Mouse (Mus musculus): Measurements from ENCODE around the gene Saysd1. TPM values are rescaled to one million over a fixed set of nuclear protein-coding genes. Genes with fewer than 3 reads are reported as not detected.
"Not testable (repeated sequence)": the region's sequence is repeated elsewhere in the genome, so short reads cannot be mapped to it uniquely, and the experiment has no call there.

The Saysd1 gene
- polyA plus RNA-seq, 1 experiment from 2014 or later, result 15.4 TPM

DNA sequence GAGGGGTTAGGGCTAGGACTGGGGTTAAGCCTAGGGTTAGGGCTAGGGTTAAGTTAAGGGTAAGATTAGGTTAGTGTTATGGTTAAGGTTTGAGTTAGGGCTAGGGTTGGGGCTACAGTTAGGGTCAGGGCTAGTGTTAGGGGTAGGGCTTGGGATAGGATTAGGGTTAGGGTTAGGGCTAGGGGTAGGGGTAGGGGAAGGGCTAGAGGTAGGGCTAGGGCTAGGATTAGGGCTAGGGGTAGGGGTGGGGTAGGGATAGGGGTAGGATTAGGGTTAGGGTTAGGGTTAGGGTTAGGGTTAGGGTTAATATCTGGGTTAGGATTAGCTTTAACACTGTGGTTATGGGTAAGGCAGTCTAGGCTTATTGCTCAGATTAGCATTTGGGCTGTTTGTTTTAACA, 73.6 kb downstream of the Saysd1 start:
- H3K27ac ChIP-seq (replicated peaks), result no peak overlapping the region
- no peaks in the 10 kb centered on the region for H3K9me3 ChIP-seq
- no peak overlapping the region for H3K9ac ChIP-seq (replicated peaks)
- no peaks in the 10 kb centered on the region for H3K36me3 ChIP-seq
- H3K4me2 ChIP-seq (replicated peaks), result no peak overlapping the region
- no peak for ATAC-seq (replicated peaks)
- peaks cover 4% of the 10 kb centered on the region for H3K4me1 ChIP-seq
- no peaks in the 10 kb centered on the region for H3K27me3 ChIP-seq
- H3K4me3 ChIP-seq, result no peak overlapping the region

DNA sequence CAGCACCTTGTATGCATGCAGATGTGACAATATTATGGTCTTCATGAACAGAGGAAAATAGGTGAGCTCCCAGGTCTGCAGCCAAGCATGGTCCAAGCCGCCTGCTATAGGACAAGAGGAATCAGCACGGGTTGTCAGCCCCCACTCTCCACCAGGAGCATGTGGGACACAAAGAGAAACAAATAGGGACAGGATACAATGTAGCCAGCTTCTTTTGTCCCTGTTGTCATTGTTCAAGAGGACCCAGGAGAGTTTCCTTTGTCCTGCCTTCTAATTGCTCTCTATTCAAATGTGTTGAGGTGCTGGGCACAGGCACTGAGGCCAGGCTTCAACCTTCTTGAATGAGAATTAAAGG, 89.9 kb downstream of the Saysd1 start:
- ATAC-seq (replicated peaks), result peak; percentile 45
- peaks cover 9% of the 10 kb centered on the region for H3K4me1 ChIP-seq
- no peak overlapping the region for H3K4me2 ChIP-seq (replicated peaks)
- 12% methylated on average over 2 of the region's 2 CpGs for WGBS
- no peak overlapping the region for H3K9ac ChIP-seq (replicated peaks)
- H3K36me3 ChIP-seq, result no peaks in the 10 kb centered on the region
- H3K27ac ChIP-seq (replicated peaks), result peak overlapping the region; percentile 75
- no peaks in the 10 kb centered on the region for H3K27me3 ChIP-seq
- no peaks in the 10 kb centered on the region for H3K9me3 ChIP-seq
- H3K4me3 ChIP-seq, result no peak overlapping the region

DNA sequence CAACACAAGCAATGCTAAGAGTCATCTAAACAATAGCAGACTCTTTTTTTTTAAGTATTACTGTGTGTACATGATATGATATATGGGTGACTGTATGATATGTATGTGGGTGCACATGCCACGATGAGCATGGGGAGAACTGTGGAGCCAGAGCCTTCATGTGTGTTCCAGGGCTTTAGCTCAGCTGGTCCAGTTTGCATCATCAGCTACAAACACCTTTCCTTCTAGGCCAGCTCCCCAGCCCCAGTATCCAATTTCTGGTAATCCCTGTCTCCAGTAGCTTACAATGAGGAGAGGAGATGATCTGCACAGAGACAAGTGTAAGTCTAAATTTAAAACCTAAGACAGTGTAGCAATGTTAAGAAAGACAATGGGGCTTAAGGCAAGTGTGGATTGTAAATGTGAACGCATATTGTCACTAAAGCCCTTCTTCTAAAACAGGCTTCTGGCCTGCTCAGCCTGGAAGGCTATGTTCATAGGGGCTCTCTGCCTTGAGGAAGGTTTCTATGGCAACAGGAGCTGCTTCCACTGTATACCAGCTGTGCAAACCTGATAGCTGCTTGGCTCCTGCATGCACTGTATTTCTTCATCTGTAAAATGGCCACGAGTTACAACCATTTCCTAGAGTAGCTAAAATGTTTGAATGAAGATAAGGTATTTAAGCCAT, 90.4 kb downstream of the Saysd1 start:
- WGBS, result 32% methylated on average over 3 of the region's 3 CpGs
- 0 out of 2 replicates have a peak overlapping the region, but pooled peaks have one; percentile 8 for H3K9ac ChIP-seq (replicated peaks)
- H3K36me3 ChIP-seq, result no peaks in the 10 kb centered on the region
- H3K27ac ChIP-seq (replicated peaks), result peak overlapping the region; percentile 75
- no peak overlapping the region for H3K4me2 ChIP-seq (replicated peaks)
- no peaks in the 10 kb centered on the region for H3K27me3 ChIP-seq
- peak; percentile 96 for ATAC-seq (replicated peaks)
- peaks cover 9% of the 10 kb centered on the region for H3K4me1 ChIP-seq
- no peak overlapping the region for H3K4me3 ChIP-seq
- H3K9me3 ChIP-seq, result no peaks in the 10 kb centered on the region

GRCm38 (mm10) chr14:20047291-20047690, 91.0 kb downstream of the Saysd1 start:
- Histone ChIP-seq H3K4me3 (no peak overlapping the region), H3K4me2 (replicated peaks) (no peak overlapping the region), H3K4me1 (peaks cover 9% of the 10 kb centered on the region), H3K27ac (replicated peaks) (peak overlapping the region; percentile 75), H3K9me3 (no peaks in the 10 kb centered on the region), H3K36me3 (no peaks in the 10 kb centered on the region), H3K9ac (replicated peaks) (no peak overlapping the region), H3K27me3 (no peaks in the 10 kb centered on the region)
- ATAC-seq (replicated peaks), result no peak
- WGBS, result 43% methylated on average over 2 of the region's 2 CpGs

- Histone ChIP-seq H3K9ac (replicated peaks) (no peak overlapping the region), H3K27me3 (no peaks in the 10 kb centered on the region), H3K4me3 (no peak overlapping the region), H3K9me3 (no peaks in the 10 kb centered on the region), H3K36me3 (no peaks in the 10 kb centered on the region), H3K4me2 (replicated peaks) (no peak overlapping the region), H3K4me1 (peaks cover 9% of the 10 kb centered on the region), H3K27ac (replicated peaks) (no peak overlapping the region)
- 100% methylated on average over 1 of the region's 1 CpGs for WGBS
- no peak for ATAC-seq (replicated peaks)
Observed at GRCm38 (mm10) chr14:20044036-20044435, 94.3 kb downstream of the Saysd1 start.

DNA sequence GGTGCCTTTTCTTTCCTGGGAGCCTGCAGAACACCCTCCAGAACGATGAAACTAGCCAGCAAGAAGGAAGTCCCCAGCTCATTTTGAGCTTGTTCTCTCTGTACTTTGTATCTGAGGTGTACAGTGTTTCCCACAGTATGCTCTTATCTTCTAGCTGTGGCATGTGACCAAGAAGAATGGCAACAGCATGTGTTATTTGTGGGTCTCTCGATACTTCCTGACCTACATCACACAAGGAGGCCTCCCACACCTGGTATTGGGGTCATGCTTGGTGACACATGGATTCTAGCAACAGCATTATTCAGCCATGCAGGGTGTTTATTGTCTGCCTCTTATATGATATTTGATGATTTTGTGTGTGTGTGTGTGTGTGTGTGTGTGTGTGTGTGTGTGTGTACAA, 96.5 kb downstream of the Saysd1 start:
- H3K27me3 ChIP-seq, result no peaks in the 10 kb centered on the region

GRCm38 (mm10) chr14:20040976-20041375, 97.4 kb downstream of the Saysd1 start:
- Histone ChIP-seq H3K4me1 (no peaks in the 10 kb centered on the region), H3K9ac (replicated peaks) (no peak overlapping the region), H3K9me3 (no peaks in the 10 kb centered on the region), H3K36me3 (no peaks in the 10 kb centered on the region), H3K4me2 (replicated peaks) (no peak overlapping the region), H3K27ac (replicated peaks) (no peak overlapping the region), H3K27me3 (no peaks in the 10 kb centered on the region), H3K4me3 (no peak overlapping the region)
- ATAC-seq (replicated peaks), result no peak
- 95% methylated on average over 4 of the region's 4 CpGs for whole genome bisulfite sequencing

More for the DNA sequence above, 96.5 kb downstream of the Saysd1 start:
- no peak overlapping the region for H3K4me3 ChIP-seq
- H3K27ac ChIP-seq (replicated peaks), result no peak overlapping the region
- no peak for ATAC-seq (replicated peaks)
- H3K9me3 ChIP-seq, result no peaks in the 10 kb centered on the region
- no peak overlapping the region for H3K9ac ChIP-seq (replicated peaks)
- no peak overlapping the region for H3K4me2 ChIP-seq (replicated peaks)
- no peaks in the 10 kb centered on the region for H3K36me3 ChIP-seq
- WGBS, result 83% methylated on average over 2 of the region's 2 CpGs
- H3K4me1 ChIP-seq, result no peaks in the 10 kb centered on the region

DNA sequence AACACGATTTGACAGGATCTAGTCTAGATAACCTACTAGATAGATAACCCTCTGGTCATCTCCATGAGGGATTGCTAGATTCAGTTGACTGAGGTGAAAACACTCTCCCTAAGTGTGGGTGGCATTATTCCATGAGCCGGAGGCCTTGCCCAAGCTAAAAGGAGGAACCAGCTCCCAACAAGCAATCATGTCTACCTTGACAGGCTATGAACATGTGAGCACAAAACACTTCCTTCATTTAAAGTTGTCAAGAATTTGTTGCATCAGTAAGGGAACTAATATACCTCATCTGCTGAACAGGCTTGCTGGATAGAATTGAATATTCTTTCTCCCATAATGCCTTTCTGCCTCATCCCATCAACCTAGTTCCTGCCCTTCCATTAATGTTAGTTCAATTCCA, 98.5 kb downstream of the Saysd1 start:
- no peak overlapping the region for H3K4me3 ChIP-seq
- H3K27ac ChIP-seq (replicated peaks), result no peak overlapping the region
- H3K4me2 ChIP-seq (replicated peaks), result no peak overlapping the region
- ATAC-seq (replicated peaks), result no peak
- H3K9me3 ChIP-seq, result no peaks in the 10 kb centered on the region
- H3K27me3 ChIP-seq, result no peaks in the 10 kb centered on the region
- no peak overlapping the region for H3K9ac ChIP-seq (replicated peaks)
- WGBS, result 96% methylated on average over 2 of the region's 2 CpGs
- no peaks in the 10 kb centered on the region for H3K4me1 ChIP-seq
- H3K36me3 ChIP-seq, result no peaks in the 10 kb centered on the region

GRCm38 (mm10) chr14:20032738-20033116, 105.6 kb downstream of the Saysd1 start:
- no peak overlapping the region for H3K9ac ChIP-seq (replicated peaks)
- 71% methylated on average over 1 of the region's 3 CpGs for WGBS

DNA sequence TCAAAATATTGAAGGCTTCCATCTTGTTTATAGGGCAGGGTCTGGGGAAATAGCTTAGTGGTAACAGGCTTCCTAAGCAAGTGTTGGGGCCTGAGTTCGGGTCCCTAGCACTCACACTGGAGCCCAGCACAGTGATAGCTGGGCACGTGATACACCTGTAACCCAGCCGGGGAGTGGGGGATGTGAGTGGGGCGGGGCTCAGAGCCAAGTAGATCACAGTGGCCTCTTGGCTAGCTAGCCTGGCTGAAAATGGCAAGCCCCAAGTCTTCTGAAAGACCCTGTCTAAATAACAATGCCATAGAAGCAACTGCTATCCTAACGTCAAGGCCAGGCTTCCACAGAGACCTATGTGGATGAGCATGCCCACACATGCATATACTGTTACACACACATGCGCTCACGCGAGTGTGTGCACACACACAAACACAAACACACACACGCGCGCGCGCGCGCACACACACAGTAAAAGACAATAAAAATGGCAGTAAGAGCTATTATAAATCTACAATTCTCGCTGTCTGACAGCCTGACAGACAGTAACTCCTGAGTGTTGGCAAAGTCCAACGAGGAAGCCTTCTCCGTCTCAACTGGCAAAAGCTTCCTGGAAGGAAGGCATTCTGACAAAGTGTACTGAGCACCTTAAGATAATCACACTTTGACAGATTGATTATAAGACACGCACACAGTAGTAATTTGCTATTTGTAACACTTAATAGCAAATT, 106.2 kb downstream of the Saysd1 start:
- no peak for ATAC-seq (replicated peaks)
- Histone ChIP-seq H3K9ac (replicated peaks) (no peak overlapping the region), H3K27me3 (no peaks in the 10 kb centered on the region), H3K27ac (replicated peaks) (no peak overlapping the region), H3K4me3 (no peak overlapping the region), H3K36me3 (no peaks in the 10 kb centered on the region), H3K9me3 (no peaks in the 10 kb centered on the region), H3K4me2 (replicated peaks) (no peak overlapping the region), H3K4me1 (no peaks in the 10 kb centered on the region)
- 82% methylated on average over 19 of the region's 19 CpGs for WGBS

More at GRCm38 (mm10) chr14:20032738-20033116, 105.6 kb downstream of the Saysd1 start:
- no peaks in the 10 kb centered on the region for H3K27me3 ChIP-seq
- H3K27ac ChIP-seq (replicated peaks), result no peak overlapping the region
- no peaks in the 10 kb centered on the region for H3K36me3 ChIP-seq
- no peak overlapping the region for H3K4me2 ChIP-seq (replicated peaks)
- H3K9me3 ChIP-seq, result no peaks in the 10 kb centered on the region
- H3K4me3 ChIP-seq, result no peak overlapping the region
- no peaks in the 10 kb centered on the region for H3K4me1 ChIP-seq
- ATAC-seq (replicated peaks), result no peak

DNA sequence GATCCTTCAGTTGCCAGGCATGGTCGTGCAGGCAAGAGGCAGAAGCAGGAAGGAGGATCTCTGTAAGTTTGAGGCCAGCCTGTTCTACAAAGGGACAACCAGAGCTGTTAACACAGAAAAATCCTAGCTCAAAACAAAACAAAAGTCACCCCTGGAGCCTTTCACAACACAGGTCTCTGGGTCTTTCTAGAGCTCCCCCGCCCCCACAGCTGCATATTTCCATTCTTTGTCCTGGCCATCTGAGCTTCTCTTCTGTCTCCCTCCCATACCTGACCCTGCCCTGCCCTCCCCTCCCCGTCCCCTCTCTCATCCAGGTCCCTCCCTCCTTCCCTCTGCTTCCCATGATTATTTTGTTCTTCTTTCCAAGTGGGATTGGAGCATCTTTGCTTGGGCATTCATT, 108.7 kb downstream of the Saysd1 start:
- ATAC-seq (replicated peaks), result no peak
- Histone ChIP-seq H3K36me3 (no peaks in the 10 kb centered on the region), H3K9ac (replicated peaks) (no peak overlapping the region), H3K4me3 (no peak overlapping the region), H3K9me3 (no peaks in the 10 kb centered on the region), H3K4me1 (no peaks in the 10 kb centered on the region), H3K27ac (replicated peaks) (no peak overlapping the region), H3K4me2 (replicated peaks) (no peak overlapping the region), H3K27me3 (no peaks in the 10 kb centered on the region)
- WGBS, result 17% methylated on average over 3 of the region's 3 CpGs

DNA sequence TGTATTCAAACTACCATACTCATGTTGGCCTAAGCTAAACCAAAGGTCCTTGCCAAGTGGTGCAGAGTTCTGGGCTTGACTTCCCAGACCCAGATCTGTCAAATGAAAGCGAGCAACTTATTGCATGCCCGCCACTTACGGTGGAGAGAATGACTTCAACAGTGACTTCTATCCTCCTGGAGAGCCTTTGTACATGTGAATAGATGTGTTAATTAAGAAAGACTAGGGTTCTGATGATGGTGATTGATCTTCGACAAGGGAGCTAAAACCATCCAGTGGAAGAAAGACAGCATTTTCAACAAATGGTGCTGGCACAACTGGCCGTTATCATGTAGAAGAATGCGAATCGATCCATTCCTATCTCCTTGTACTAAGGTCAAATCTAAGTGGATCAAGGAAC, 110.9 kb downstream of the Saysd1 start:
- not testable (repeated sequence) for H3K9me3 ChIP-seq; H3K4me1 ChIP-seq; H3K27me3 ChIP-seq; ATAC-seq (replicated peaks); H3K36me3 ChIP-seq; H3K4me2 ChIP-seq (replicated peaks); H3K9ac ChIP-seq (replicated peaks); H3K27ac ChIP-seq (replicated peaks); H3K4me3 ChIP-seq
- WGBS, result 93% methylated on average over 7 of the region's 7 CpGs

Data from forebrain, embryonic 15.5 days (tissue).